Mouse (Mus musculus) CH12.LX (cell line): ENCODE data around the gene Actr1a. TPM values are rescaled to one million over a fixed set of nuclear protein-coding genes. Genes with fewer than 3 reads are reported as not detected.

Experiments used
- DNase-seq: peaks from one replicate; pipeline ENCODE4 v3.0.0-alpha.2; 2013; ENCODE audit errors: extremely low read depth
- H3K27ac ChIP-seq: 2 replicates; pipeline ENCODE4 v1.5.1; 2012; ENCODE audit warnings: low read depth, mild to moderate bottlenecking, control low read depth, moderate library complexity; ENCODE audit not compliant: insufficient read depth
- H3K27me3 ChIP-seq: replicated peaks from 2 replicates; pipeline ENCODE3; 2012; ENCODE audit warnings: inconsistent platforms
- H3K36me3 ChIP-seq, 2 experiments: replicated peaks in 1 of 2; 2 replicates each; pipeline versions ENCODE3 to v1.6.1; 2012; ENCODE audit warnings: inconsistent platforms in 1 of 2, low read length in 1 of 2, mild to moderate bottlenecking in 1 of 2, mixed read lengths in 1 of 2, moderate library complexity in 1 of 2; ENCODE audit not compliant: control insufficient read depth in 1 of 2, insufficient read depth in 1 of 2
- H3K4me1 ChIP-seq, 2 experiments: 2 replicates each; pipeline ENCODE4 v1.6.1; 2012; ENCODE audit warnings: inconsistent platforms in 1 of 2, moderate library complexity in 1 of 2; ENCODE audit not compliant: insufficient read depth in 2 of 2, control insufficient read depth in 1 of 2
- H3K4me2 ChIP-seq: 2 replicates; pipeline ENCODE4 v1.6.1; 2012; ENCODE audit warnings: low read depth, mild to moderate bottlenecking, control low read depth; ENCODE audit not compliant: poor library complexity, insufficient read depth, severe bottlenecking
- H3K4me3 ChIP-seq, 3 experiments: fragments of 150-350 bp in 1 of 3; sonication (generic) in 1 of 3; replicated peaks in 1 of 3; 2 replicates each; pipeline versions ENCODE3 to v1.5.1; 2011 to 2012; ENCODE audit warnings: low read depth in 2 of 3, low read length in 2 of 3, mild to moderate bottlenecking in 2 of 3, moderate library complexity in 2 of 3, control low read depth in 1 of 3, improper control_type of control experiment in 1 of 3, inconsistent platforms in 1 of 3, mixed read lengths in 1 of 3; ENCODE audit not compliant: poor library complexity in 1 of 3
- H3K79me2 ChIP-seq: replicated peaks from 2 replicates; pipeline ENCODE4 v1.6.1; 2012; ENCODE audit warnings: mild to moderate bottlenecking, moderate library complexity; ENCODE audit not compliant: control insufficient read depth, poor library complexity, insufficient read depth, severe bottlenecking; ENCODE audit errors: extremely low read depth
- H3K9ac ChIP-seq: 2 replicates; pipeline ENCODE4 v1.6.1; 2012; ENCODE audit warnings: low read depth, mild to moderate bottlenecking, control low read depth, moderate library complexity; ENCODE audit not compliant: insufficient read depth
- H3K9me3 ChIP-seq: replicated peaks from 2 replicates; pipeline ENCODE3; 2012; ENCODE audit warnings: low read length, inconsistent platforms, mixed read lengths
- E2F4 ChIP-seq: IDR thresholded peaks from 2 replicates; pipeline ENCODE4 v1.6.1; 2011; ENCODE audit warnings: low read depth, low read length, improper control_type of control experiment; ENCODE audit not compliant: insufficient replicate concordance
- EP300 ChIP-seq: IDR thresholded peaks from 2 replicates; pipeline ENCODE4 v1.6.1; 2011; ENCODE audit warnings: low read length, improper control_type of control experiment
- KAT2A ChIP-seq: IDR thresholded peaks from 2 replicates; pipeline ENCODE4 v1.6.1; 2012; ENCODE audit warnings: low read length, improper control_type of control experiment, inconsistent platforms; ENCODE audit not compliant: insufficient replicate concordance
- MAZ ChIP-seq: IDR thresholded peaks from 2 replicates; pipeline ENCODE4 v1.6.1; 2012; ENCODE audit warnings: low read depth, mild to moderate bottlenecking, inconsistent platforms, low read length, improper control_type of control experiment, moderate library complexity
- MEF2A ChIP-seq: IDR thresholded peaks from 2 replicates; pipeline ENCODE4 v1.6.1; 2014; ENCODE audit warnings: low read depth, mild to moderate bottlenecking, inconsistent platforms, low read length, improper control_type of control experiment, borderline replicate concordance
- NELFE ChIP-seq: IDR thresholded peaks from 2 replicates; pipeline ENCODE4 v1.6.1; 2011; ENCODE audit warnings: low read depth, low read length, improper control_type of control experiment
- RAD21 ChIP-seq: IDR thresholded peaks from 2 replicates; pipeline ENCODE4 v1.6.1; 2011; ENCODE audit warnings: low read depth, mild to moderate bottlenecking, low read length, improper control_type of control experiment, moderate library complexity
- TCF12 ChIP-seq: IDR thresholded peaks from 2 replicates; pipeline ENCODE4 v1.6.1; 2014; ENCODE audit warnings: low read depth, mild to moderate bottlenecking, inconsistent platforms, low read length, improper control_type of control experiment
- USF2 ChIP-seq: conservative IDR thresholded peaks from 2 replicates; pipeline ENCODE4 v1.6.1; 2011; ENCODE audit warnings: low read depth, low read length, improper control_type of control experiment
- ZC3H11A ChIP-seq: IDR thresholded peaks from 2 replicates; pipeline ENCODE4 v1.6.1; 2012; ENCODE audit warnings: low read depth, mild to moderate bottlenecking, inconsistent platforms, low read length, improper control_type of control experiment
- ZMIZ1 ChIP-seq: IDR thresholded peaks from 2 replicates; pipeline ENCODE4 v1.6.1; 2012; ENCODE audit warnings: low read depth, mild to moderate bottlenecking, inconsistent platforms, low read length, improper control_type of control experiment
- ZNF384 ChIP-seq: IDR thresholded peaks from 2 replicates; pipeline ENCODE4 v1.6.1; 2012; ENCODE audit warnings: low read depth, low read length, improper control_type of control experiment, inconsistent platforms
- dilution Hi-C: fragments of 300-500 bp; cut with MboI; formaldehyde crosslinking; loops from 2 replicates; pipeline ENCODE4 v1.14.3; 2020; ENCODE audit warnings: low sequenced_read_pairs; ENCODE audit not compliant: extremely low pct_unique_long_range_greater_than_20kb, extremely low pct_ligation_motif_present
- in situ Hi-C: fragments of 300-500 bp; cut with MboI; formaldehyde crosslinking; loops from 3 replicates; pipeline ENCODE4 v1.14.3; 2019; ENCODE audit warnings: low sequenced_read_pairs, low pct_ligation_motif_present, low pct_unique_long_range_greater_than_20kb, mixed read lengths
- polyA plus RNA-seq: library from polyadenylated mRNA; unstranded; fragments of >175 nt; gene quantifications from 2 replicates; pipeline ENCODE4 v1.2.1, GENCODE M21; 2012; ENCODE audit warnings: low read depth; ENCODE audit not compliant: insufficient read length
- total RNA-seq, 2 experiments: library from RNA; depleted of rRNA; stranded (reverse); fragments of 300-350 nt in 1 of 2; fragments of >200 nt in 1 of 2; gene quantifications; 2 replicates each; pipeline ENCODE4 v1.2.3; 2012 to 2014

The Actr1a gene
- total and polyA plus RNA-seq, 3 experiments, result 69.4 to 88.4 (median 75.7) TPM

DNA sequence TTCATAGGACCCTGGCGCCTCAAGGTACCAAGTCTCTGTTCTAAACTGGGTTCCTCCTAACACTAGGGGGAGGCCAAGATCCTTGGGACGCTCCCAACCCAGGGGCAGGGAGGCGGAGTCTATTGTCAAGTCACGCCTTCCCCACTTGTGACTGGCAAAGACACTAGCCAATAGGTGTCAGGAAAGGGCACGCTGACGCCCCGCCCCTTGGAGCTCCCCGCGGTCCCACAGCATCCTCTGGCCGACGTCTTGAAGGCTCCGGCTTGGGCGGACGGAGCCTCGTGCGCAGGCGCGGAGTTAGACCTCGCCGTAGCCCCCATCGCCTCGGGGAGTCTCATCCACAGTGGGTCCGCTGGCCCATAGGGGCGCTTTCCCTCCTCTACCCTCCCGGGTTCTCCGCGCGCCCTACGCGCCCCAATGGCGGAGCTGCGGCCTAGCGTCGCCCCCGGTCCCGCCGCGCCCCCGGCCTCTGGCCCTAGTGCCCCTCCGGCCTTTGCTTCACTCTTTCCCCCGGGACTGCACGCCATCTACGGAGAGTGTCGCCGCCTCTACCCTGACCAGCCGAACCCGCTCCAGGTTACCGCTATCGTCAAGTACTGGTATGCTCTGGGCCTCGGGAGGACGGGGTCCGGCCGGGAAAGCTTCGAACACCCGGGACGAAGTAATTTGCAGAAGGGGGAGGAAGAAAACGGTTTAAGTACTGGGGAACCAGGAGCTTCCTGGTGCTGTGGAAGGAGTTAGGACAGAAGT, 1.3 kb upstream of the Actr1a start, which contains the start of gene Sufu (continued):
- TF ChIP-seq MAZ, result 0 out of 2 replicates have a peak, but pooled peaks have one; percentile 7
- TF ChIP-seq ZMIZ1, result peak; percentile 73
- TF ChIP-seq EP300, result no peak
- TF ChIP-seq ZC3H11A, result no peak
- TF ChIP-seq E2F4, result no peak
- TF ChIP-seq RAD21, result peak; percentile 92
- TF ChIP-seq MEF2A, result peak; percentile 59
- no peak for TF ChIP-seq USF2

DNA sequence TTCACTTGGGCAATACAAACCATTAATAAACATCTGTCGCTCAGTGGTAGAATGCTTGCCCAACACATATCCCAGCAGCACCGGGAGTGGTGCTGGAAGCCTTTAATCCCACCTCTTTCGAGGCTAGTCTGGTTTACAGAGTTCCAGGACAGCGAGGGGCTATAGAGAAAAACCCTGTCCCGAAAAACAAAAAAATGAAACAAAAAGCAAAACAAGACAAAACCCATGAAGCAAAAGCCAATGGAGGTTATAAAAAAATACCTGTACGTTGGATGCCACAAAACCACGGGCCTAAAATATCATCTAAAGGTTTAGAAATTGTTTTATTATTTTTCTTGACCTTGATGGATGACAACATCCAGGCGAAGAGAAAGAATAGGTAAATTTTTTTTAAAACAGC, 561 bp upstream of the Actr1a start:
- TF ChIP-seq MAZ, result no peak
- TF ChIP-seq ZNF384, result peak; percentile 14; the same call in 1 of the 2 replicates
- TF ChIP-seq KAT2A, result no peak
- TF ChIP-seq USF2, result no peak
- DNase-seq, result no peak
- in situ Hi-C loops, result loop anchor here (5.0 to 10.0 kb wide), 2 partner anchors 41 to 189 kb away; no protein-coding TSS in a partner anchor
- H3K9me3 ChIP-seq, result no peaks in the 10 kb centered on the region
- no peak overlapping the region for H3K27ac ChIP-seq
- H3K27me3 ChIP-seq, result no peaks in the 10 kb centered on the region
- H3K36me3 ChIP-seq, result peaks cover 3 to 26% of the 10 kb centered on the region in 2 experiments
- H3K4me1 ChIP-seq, result peaks cover 8 to 36% of the 10 kb centered on the region in 2 experiments
- peak overlapping the region; percentile 73 for H3K9ac ChIP-seq
- dilution Hi-C loops, result no loop called here
- H3K4me2 ChIP-seq, result peak overlapping the region; percentile 96
- H3K79me2 ChIP-seq, result peaks cover 40% of the 10 kb centered on the region
- H3K4me3 ChIP-seq, result peak overlapping the region; percentile 57 to 83 (median 69)

- Histone ChIP-seq H3K4me3 (peak overlapping the region; percentile 83 to 89 (median 89)), H3K9ac (peak overlapping the region; percentile 50), H3K79me2 (peaks cover 54% of the 10 kb centered on the region), H3K27ac (no peak overlapping the region), H3K4me2 (peak overlapping the region; percentile 84), H3K36me3 (peaks cover 3 to 25% of the 10 kb centered on the region in 2 experiments)
- in situ Hi-C loops (loop anchor here (5.0 to 10.0 kb wide), 3 partner anchors 37 to 190 kb away; no protein-coding TSS in a partner anchor), dilution Hi-C loops (no loop called here)
- DNase-seq, result no peak
- TF ChIP-seq TCF12 (no peak), NELFE (peak; percentile 46; the same call in 1 of the 2 replicates)
- TF ChIP-seq, all 38 proteins: peak for 1
- H3K9me3 ChIP-seq, result no peaks in the 10 kb centered on the region
- H3K4me1 ChIP-seq, result peaks cover 8 to 36% of the 10 kb centered on the region in 2 experiments
- H3K27me3 ChIP-seq, result no peaks in the 10 kb centered on the region
These were observed 838 bp downstream of the Actr1a start for GRCm38 (mm10) chr19:46394712-46395108.
